Mouse (Mus musculus) heart, embryonic 12.5 days (tissue): ENCODE results near the gene Slc38a5. TPM values are rescaled to one million over a fixed set of nuclear protein-coding genes. Genes with fewer than 3 reads are reported as not detected.
"Not testable (repeated sequence)": the region's sequence is repeated elsewhere in the genome, so short reads cannot be mapped to it uniquely, and the experiment has no call there.

Source experiments
- ATAC-seq: fragments of 200-750 bp; cut with Nextera tagmentation; 2 replicates; pipeline ENCODE4 v1.8.0; 2017; ENCODE audit warnings: moderate TSS enrichment, moderate library complexity; ENCODE audit not compliant: insufficient number of reproducible peaks, low FRiP score
- H3K27ac ChIP-seq: fragments of 300-500 bp; sonication (generic); 2 replicates; pipeline ENCODE4 v1.5.1; 2016; ENCODE audit warnings: mild to moderate bottlenecking, moderate library complexity; ENCODE audit not compliant: poor library complexity, severe bottlenecking
- H3K27me3 ChIP-seq: fragments of 300-500 bp; sonication (generic); replicated peaks from 2 replicates; pipeline ENCODE4 v1.6.1; 2016; ENCODE audit warnings: mild to moderate bottlenecking, moderate library complexity
- H3K36me3 ChIP-seq: fragments of 300-500 bp; sonication (generic); 2 replicates; pipeline ENCODE4 v1.6.1; 2016; ENCODE audit warnings: mild to moderate bottlenecking, moderate library complexity
- H3K4me1 ChIP-seq: fragments of 300-500 bp; sonication (generic); replicated peaks from 2 replicates; pipeline ENCODE4 v1.6.1; 2016; ENCODE audit warnings: mild to moderate bottlenecking
- H3K4me2 ChIP-seq: fragments of 300-500 bp; sonication (generic); 2 replicates; pipeline ENCODE4 v1.6.1; 2016; ENCODE audit warnings: mild to moderate bottlenecking, moderate library complexity
- H3K4me3 ChIP-seq: fragments of 300-500 bp; sonication (generic); 2 replicates; pipeline ENCODE4 v1.5.1; 2016; ENCODE audit warnings: mild to moderate bottlenecking
- H3K9ac ChIP-seq: fragments of 300-500 bp; sonication (generic); 2 replicates; pipeline ENCODE4 v1.6.1; 2016; ENCODE audit warnings: mild to moderate bottlenecking, moderate library complexity
- H3K9me3 ChIP-seq: fragments of 300-500 bp; sonication (generic); replicated peaks from 2 replicates; pipeline ENCODE4 v1.6.1; 2016; ENCODE audit warnings: mild to moderate bottlenecking, moderate library complexity
- WGBS: fragments of 180-500 bp; shearing (Covaris S2); methylation state at CpG from one replicate; pipeline ENCODE4 v1.1.7; 2016; 5-methylcytosine and 5-hydroxymethylcytosine counted together
- polyA plus RNA-seq: library from polyadenylated mRNA; unstranded; fragments of >200 nt; fragmentation: Nextera tagmentation; extraction: Ambion mirVana; gene quantifications from 2 replicates; pipeline ENCODE4 v1.2.1, GENCODE M21; 2016

The Slc38a5 gene
- polyA plus RNA-seq, 1 experiment from 2014 or later: 16.4 TPM

DNA sequence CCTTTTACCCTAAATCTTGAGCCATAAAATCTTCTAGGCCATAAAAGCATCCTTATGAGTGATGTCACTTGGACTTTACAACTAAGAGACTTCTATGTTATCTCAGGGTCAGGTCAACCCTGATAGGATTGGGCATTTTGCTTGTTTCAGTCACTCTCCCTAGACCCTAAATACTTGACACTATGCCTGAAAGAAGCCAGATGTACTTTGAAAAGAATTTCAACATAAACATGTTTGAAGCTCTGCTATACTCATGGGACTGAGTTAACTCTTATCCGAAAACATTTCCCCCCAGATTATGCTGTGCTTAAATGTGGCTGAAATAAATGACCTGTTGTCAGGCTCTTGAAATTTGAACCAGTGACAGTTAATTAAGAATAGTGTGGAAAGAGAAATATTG is 38.4 kb downstream of the Slc38a5 start:
- no peak overlapping the region for H3K9ac ChIP-seq
- WGBS: 68% methylated on average over 1 of the region's 1 CpGs
- H3K4me2 ChIP-seq: no peak overlapping the region
- H3K27me3 ChIP-seq: no peaks in the 10 kb centered on the region
- H3K36me3 ChIP-seq: no peaks in the 10 kb centered on the region
- H3K27ac ChIP-seq: no peak overlapping the region
- no peaks in the 10 kb centered on the region for H3K9me3 ChIP-seq
- no peak overlapping the region for H3K4me3 ChIP-seq
- no peak for ATAC-seq
- no peaks in the 10 kb centered on the region for H3K4me1 ChIP-seq

GRCm38 (mm10) chrX:8314905-8315304 is 44.0 kb downstream of the Slc38a5 start:
- H3K27ac ChIP-seq, H3K36me3 ChIP-seq, H3K9me3 ChIP-seq, H3K4me1 ChIP-seq, H3K9ac ChIP-seq, ATAC-seq, H3K4me2 ChIP-seq, H3K27me3 ChIP-seq, H3K4me3 ChIP-seq: not testable (repeated sequence)
- WGBS: 10% methylated on average over 7 of the region's 7 CpGs

- H3K4me1 ChIP-seq: no peaks in the 10 kb centered on the region
- no peak within 1 kb of the TSS for H3K27ac ChIP-seq
- 51% methylated on average over 2 of the region's 2 CpGs for WGBS
- no peak within 1 kb of the TSS for H3K9ac ChIP-seq
- no peak within 1 kb of the TSS for H3K4me3 ChIP-seq
- peaks cover 13% of the 10 kb centered on the region for H3K9me3 ChIP-seq
- no peak within 1 kb of the TSS for H3K4me2 ChIP-seq
- no peak for ATAC-seq
- no peaks in the 10 kb centered on the region for H3K36me3 ChIP-seq
- no peaks in the 10 kb centered on the region for H3K27me3 ChIP-seq
Observed at GRCm38 (mm10) chrX:8327124-8327523, 56.2 kb downstream of the Slc38a5 start, which contains the start of gene Ssxb10. Gene Ssxb10 (plus strand): TSS chrX:8327424.

Other genes with a start within 250 kb of the Slc38a5 start
- 42.8 and 46.2 TPM in 2 replicates for gene Suv39h1, start 196.4 kb upstream of the Slc38a5 start, polyA plus RNA-seq
- gene Was, start 180.6 kb upstream of the Slc38a5 start, polyA plus RNA-seq: 0.31 TPM in 1 of 2 replicates, not detected in the other
- 26.7 and 28.5 TPM in 2 replicates for gene Wdr13, start 138.2 kb upstream of the Slc38a5 start, polyA plus RNA-seq
- 326 and 330 TPM in 2 replicates for gene Rbm3, start 125.3 kb upstream of the Slc38a5 start, polyA plus RNA-seq
- gene Tbc1d25, start 95.0 kb upstream of the Slc38a5 start, polyA plus RNA-seq: 9.2 and 11.1 TPM in 2 replicates
- 23.0 and 24.5 TPM in 2 replicates for gene Ebp, start 77.6 kb upstream of the Slc38a5 start, polyA plus RNA-seq
- gene Porcn, start 64.6 kb upstream of the Slc38a5 start, polyA plus RNA-seq: 3.0 and 4.3 TPM in 2 replicates
- 24.7 and 24.8 TPM in 2 replicates for gene Ftsj1, start 18.7 kb upstream of the Slc38a5 start, polyA plus RNA-seq
- gene Ssxb10, start 56.3 kb downstream of the Slc38a5 start, polyA plus RNA-seq: not detected in 2 replicates
- gene Ssxb9, start 95.8 kb downstream of the Slc38a5 start, polyA plus RNA-seq: not detected in 2 replicates
- gene Ssxb1, start 142.2 kb downstream of the Slc38a5 start, polyA plus RNA-seq: not detected in 2 replicates
- not detected in 2 replicates for gene Ssxb2, start 190.6 kb downstream of the Slc38a5 start, polyA plus RNA-seq